Mouse (Mus musculus) liver, embryonic 11.5 days (tissue): ENCODE results near the gene Sipa1l1. TPM values are rescaled to one million over a fixed set of nuclear protein-coding genes. Genes with fewer than 3 reads are reported as not detected.

Experiments
- ATAC-seq: fragments of 200-750 bp; cut with Nextera tagmentation; replicated peaks from 2 replicates; pipeline ENCODE4 v1.8.0; 2017; ENCODE audit warnings: moderate number of reproducible peaks, mild to moderate bottlenecking, moderate TSS enrichment, moderate library complexity; ENCODE audit not compliant: low FRiP score
- DNase-seq: peaks from one replicate; pipeline ENCODE4 v3.0.0-alpha.2; 2017; ENCODE audit warnings: low spot score
- H3K27ac ChIP-seq: fragments of 300-500 bp; sonication (generic); 2 replicates; pipeline ENCODE4 v1.5.1; 2014; ENCODE audit warnings: mild to moderate bottlenecking, low read depth, low read length, control low read depth
- H3K27me3 ChIP-seq: fragments of 300-500 bp; sonication (generic); replicated peaks from 2 replicates; pipeline ENCODE4 v1.6.1; 2014; ENCODE audit warnings: low read length, mixed read lengths; ENCODE audit not compliant: control insufficient read depth, insufficient read depth
- H3K36me3 ChIP-seq: fragments of 300-500 bp; sonication (generic); 2 replicates; pipeline ENCODE4 v1.6.1; 2014; ENCODE audit warnings: mild to moderate bottlenecking, low read length, moderate library complexity, mixed read lengths; ENCODE audit not compliant: control insufficient read depth, insufficient read depth
- H3K4me1 ChIP-seq: fragments of 300-500 bp; sonication (generic); replicated peaks from 2 replicates; pipeline ENCODE4 v1.6.1; 2014; ENCODE audit warnings: low read length, mixed read lengths; ENCODE audit not compliant: control insufficient read depth, insufficient read depth
- H3K4me2 ChIP-seq: fragments of 300-500 bp; sonication (generic); 2 replicates; pipeline ENCODE4 v1.6.1; 2014; ENCODE audit warnings: mild to moderate bottlenecking, control low read depth, moderate library complexity
- H3K4me3 ChIP-seq: fragments of 300-500 bp; sonication (generic); 2 replicates; pipeline ENCODE4 v1.5.1; 2014; ENCODE audit warnings: low read depth, low read length, control low read depth
- H3K9ac ChIP-seq: fragments of 300-500 bp; sonication (generic); 2 replicates; pipeline ENCODE4 v1.6.1; 2014; ENCODE audit warnings: low read depth, low read length, control low read depth
- H3K9me3 ChIP-seq: fragments of 300-500 bp; sonication (generic); 2 replicates; pipeline ENCODE4 v1.6.1; 2016; ENCODE audit warnings: low read length, inconsistent platforms, mixed read lengths; ENCODE audit not compliant: control insufficient read depth
- WGBS: fragments of 180-500 bp; shearing (Covaris S2); extraction: QIAGEN DNeasy Blood & Tissue Kit; methylation state at CpG from one replicate; pipeline ENCODE4 v1.1.7; 2014; 5-methylcytosine and 5-hydroxymethylcytosine counted together
- polyA plus RNA-seq: library from polyadenylated mRNA; unstranded; fragments of >200 nt; fragmentation: Nextera tagmentation; extraction: Ambion mirVana; gene quantifications from 2 replicates; pipeline ENCODE4 v1.2.1, GENCODE M21; 2014

The Sipa1l1 gene
- polyA plus RNA-seq, 1 experiment from 2014 or later: 21.1 TPM

GRCm38 (mm10) chr12:82341181-82341580 lies 172.1 kb downstream of the Sipa1l1 start:
- H3K9ac ChIP-seq: no peak overlapping the region
- WGBS: 92% methylated on average over 8 of the region's 8 CpGs
- peaks cover 4% of the 10 kb centered on the region; the same call in 1 of the 2 replicates for H3K4me1 ChIP-seq
- peaks cover 2% of the 10 kb centered on the region; the same call in 1 of the 2 replicates for H3K36me3 ChIP-seq
- H3K27me3 ChIP-seq: no peaks in the 10 kb centered on the region
- no peak for ATAC-seq
- H3K27ac ChIP-seq: no peak overlapping the region
- H3K4me3 ChIP-seq: no peak overlapping the region
- DNase-seq: no peak
- no peaks in the 10 kb centered on the region for H3K9me3 ChIP-seq
- H3K4me2 ChIP-seq: no peak overlapping the region

DNA sequence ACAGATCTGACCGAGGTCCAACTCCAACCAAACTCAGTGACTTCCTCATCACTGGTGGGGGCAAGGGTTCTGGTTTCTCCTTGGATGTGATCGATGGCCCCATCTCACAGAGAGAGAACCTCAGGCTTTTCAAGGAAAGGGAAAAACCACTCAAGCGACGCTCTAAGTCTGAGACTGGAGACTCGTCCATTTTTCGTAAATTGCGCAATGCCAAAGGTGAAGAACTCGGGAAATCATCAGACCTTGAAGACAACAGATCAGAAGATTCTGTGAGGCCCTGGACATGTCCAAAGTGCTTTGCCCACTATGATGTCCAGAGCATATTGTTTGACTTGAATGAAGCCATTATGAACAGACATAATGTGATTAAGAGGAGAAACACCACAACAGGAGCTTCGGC lies 172.6 kb downstream of the Sipa1l1 start:
- Histone ChIP-seq H3K9me3 (no peaks in the 10 kb centered on the region), H3K27ac (no peak overlapping the region), H3K4me2 (no peak overlapping the region), H3K9ac (no peak overlapping the region), H3K36me3 (peaks cover 2% of the 10 kb centered on the region; the same call in 1 of the 2 replicates), H3K4me3 (no peak overlapping the region), H3K4me1 (peaks cover 4% of the 10 kb centered on the region; the same call in 1 of the 2 replicates), H3K27me3 (no peaks in the 10 kb centered on the region)
- ATAC-seq: no peak
- no peak for DNase-seq
- WGBS: 92% methylated on average over 9 of the region's 9 CpGs

DNA sequence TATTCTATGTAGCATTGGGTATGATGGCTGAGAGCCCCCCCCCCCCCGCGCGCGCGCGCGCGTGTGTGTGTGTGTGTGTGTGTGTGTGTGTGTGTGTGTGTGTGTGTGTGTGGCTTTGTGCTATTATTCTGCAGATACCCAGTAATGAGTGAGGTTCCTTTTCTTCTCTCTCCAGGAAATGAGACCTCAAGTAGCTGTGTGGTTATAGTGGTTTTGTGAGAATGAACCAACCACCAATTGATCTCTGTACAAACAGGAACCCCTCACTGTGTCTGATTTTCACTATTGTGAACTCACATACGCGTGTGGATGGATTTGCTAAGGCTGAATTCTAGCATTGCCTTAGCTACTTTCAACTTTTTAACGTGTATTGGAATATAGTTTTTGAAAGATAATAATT lies 181.0 kb downstream of the Sipa1l1 start:
- DNase-seq (no peak), ATAC-seq (no peak)
- Histone ChIP-seq H3K9ac (no peak overlapping the region), H3K27ac (no peak overlapping the region), H3K4me3 (no peak overlapping the region), H3K4me1 (peaks cover 13% of the 10 kb centered on the region), H3K36me3 (no peaks in the 10 kb centered on the region), H3K4me2 (no peak overlapping the region), H3K27me3 (no peaks in the 10 kb centered on the region), H3K9me3 (no peaks in the 10 kb centered on the region)
- WGBS: 84% methylated on average over 11 of the region's 11 CpGs

DNA sequence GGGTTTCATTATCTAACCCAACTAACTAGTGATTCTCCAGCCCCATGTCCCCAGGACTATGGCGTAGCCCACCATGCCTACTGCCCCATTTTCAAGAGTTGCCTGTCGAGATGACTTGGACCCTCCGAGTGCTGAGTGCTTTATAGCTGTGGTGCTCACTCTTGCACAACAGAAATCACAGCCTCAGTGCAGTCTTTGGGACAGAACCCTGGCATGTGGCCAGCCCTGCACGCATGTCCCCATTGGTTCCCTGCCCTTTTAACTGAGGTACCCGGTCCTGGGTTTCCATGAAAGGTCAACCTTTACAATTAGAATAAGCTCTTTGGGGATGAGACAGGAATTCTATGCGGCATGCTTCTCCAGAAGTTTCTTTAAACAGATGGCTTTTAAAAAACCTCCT lies 181.8 kb downstream of the Sipa1l1 start:
- H3K4me2 ChIP-seq: no peak overlapping the region
- H3K27ac ChIP-seq: no peak overlapping the region
- 77% methylated on average over 6 of the region's 6 CpGs for WGBS
- no peaks in the 10 kb centered on the region for H3K36me3 ChIP-seq
- H3K9ac ChIP-seq: no peak overlapping the region
- H3K9me3 ChIP-seq: no peaks in the 10 kb centered on the region
- H3K27me3 ChIP-seq: no peaks in the 10 kb centered on the region
- DNase-seq: no peak
- H3K4me1 ChIP-seq: peaks cover 20% of the 10 kb centered on the region
- ATAC-seq: no peak
- no peak overlapping the region for H3K4me3 ChIP-seq

- peaks cover 20% of the 10 kb centered on the region for H3K4me1 ChIP-seq
- 0 out of 2 replicates have a peak, but pooled peaks cover 4% of the 10 kb centered on the region for H3K36me3 ChIP-seq
- H3K4me2 ChIP-seq: no peak overlapping the region
- no peak overlapping the region for H3K4me3 ChIP-seq
- no peaks in the 10 kb centered on the region for H3K27me3 ChIP-seq
- no peak overlapping the region for H3K9ac ChIP-seq
- 53% methylated on average over 2 of the region's 2 CpGs for WGBS
- ATAC-seq (0 out of 2 replicates have a peak, but pooled peaks have one; percentile 18), DNase-seq (no peak)
- no peak overlapping the region for H3K27ac ChIP-seq
- H3K9me3 ChIP-seq: no peaks in the 10 kb centered on the region
These were observed 184.5 kb downstream of the Sipa1l1 start for GRCm38 (mm10) chr12:82353660-82354059.

DNA sequence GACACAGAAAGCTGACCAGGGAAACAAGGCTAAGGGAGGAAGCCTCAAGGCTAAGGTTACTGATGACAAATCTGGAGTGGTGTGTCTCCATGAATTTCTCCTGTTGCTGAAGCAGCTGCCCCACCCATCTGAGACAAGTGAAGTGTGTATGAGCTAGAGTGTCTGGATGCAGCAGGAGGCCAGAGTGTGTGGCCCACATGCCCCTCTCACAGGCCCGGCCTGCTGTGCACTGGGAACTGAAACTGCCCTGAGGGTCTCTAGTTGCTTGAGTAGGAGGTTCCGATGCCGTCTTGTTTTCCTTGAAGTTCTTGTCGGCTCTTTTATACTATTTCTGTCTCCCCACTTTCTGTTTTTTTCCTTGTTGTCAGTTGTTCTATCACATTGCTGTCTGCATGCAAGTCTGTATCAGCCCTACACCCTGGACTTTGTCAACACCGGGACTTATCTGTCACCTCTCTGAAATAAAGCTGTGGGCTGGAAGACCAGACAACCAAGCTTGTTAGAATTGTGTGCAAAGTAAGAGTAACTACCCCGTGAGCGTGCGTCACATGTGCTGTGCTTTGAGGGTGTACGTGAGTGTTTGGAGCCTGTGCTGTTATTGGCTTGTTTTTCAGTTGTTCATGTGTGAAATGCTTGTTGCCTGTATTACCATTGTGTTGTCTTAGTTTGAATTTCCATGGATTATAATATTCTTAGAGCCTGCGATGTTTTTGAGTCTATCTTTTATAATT lies 186.5 kb downstream of the Sipa1l1 start:
- ATAC-seq: no peak

DNA sequence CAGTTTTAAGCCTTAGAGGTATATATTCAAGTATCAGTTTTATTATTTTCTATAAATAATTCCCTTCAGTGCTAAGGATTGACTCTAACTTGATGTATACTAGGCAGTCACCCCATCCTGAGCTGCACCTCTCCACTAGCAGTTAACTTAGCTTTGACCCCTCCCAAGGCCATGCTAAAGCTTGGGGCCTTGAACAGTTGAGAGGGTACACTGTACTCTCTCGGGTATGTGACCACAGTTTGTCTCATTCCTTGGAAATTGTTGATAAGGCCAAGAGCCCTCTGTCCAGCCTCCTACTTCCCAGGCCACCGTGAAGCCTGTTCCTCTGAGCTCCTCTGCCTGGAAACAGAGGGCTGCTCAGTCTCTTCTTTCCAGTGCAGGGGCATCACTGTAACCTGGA lies 187.4 kb downstream of the Sipa1l1 start:
- ATAC-seq (no peak), DNase-seq (no peak)
- Histone ChIP-seq H3K9me3 (no peaks in the 10 kb centered on the region), H3K4me1 (peaks cover 18% of the 10 kb centered on the region), H3K27ac (no peak overlapping the region), H3K4me2 (no peak overlapping the region), H3K9ac (no peak overlapping the region), H3K4me3 (no peak overlapping the region), H3K27me3 (no peaks in the 10 kb centered on the region), H3K36me3 (0 out of 2 replicates have a peak, but pooled peaks cover 4% of the 10 kb centered on the region)
- 49% methylated on average over 2 of the region's 2 CpGs for WGBS

More for the DNA sequence above, 186.5 kb downstream of the Sipa1l1 start:
- Histone ChIP-seq H3K9ac (no peak overlapping the region), H3K4me3 (no peak overlapping the region), H3K27me3 (no peaks in the 10 kb centered on the region), H3K36me3 (0 out of 2 replicates have a peak, but pooled peaks cover 4% of the 10 kb centered on the region), H3K4me1 (peaks cover 20% of the 10 kb centered on the region), H3K9me3 (no peaks in the 10 kb centered on the region), H3K27ac (no peak overlapping the region), H3K4me2 (no peak overlapping the region)
- WGBS: 75% methylated on average over 10 of the region's 10 CpGs
- no peak for DNase-seq

GRCm38 (mm10) chr12:82357431-82357830 lies 188.3 kb downstream of the Sipa1l1 start:
- Histone ChIP-seq H3K9ac (no peak overlapping the region), H3K36me3 (0 out of 2 replicates have a peak, but pooled peaks cover 4% of the 10 kb centered on the region), H3K27ac (no peak overlapping the region), H3K9me3 (no peaks in the 10 kb centered on the region), H3K4me3 (no peak overlapping the region), H3K4me1 (peaks cover 17% of the 10 kb centered on the region), H3K4me2 (no peak overlapping the region), H3K27me3 (no peaks in the 10 kb centered on the region)
- DNase-seq: no peak
- no peak for ATAC-seq
- 88% methylated on average over 5 of the region's 5 CpGs for WGBS

- Histone ChIP-seq H3K4me2 (no peak overlapping the region), H3K36me3 (0 out of 2 replicates have a peak, but pooled peaks cover 6% of the 10 kb centered on the region), H3K27ac (no peak overlapping the region), H3K4me3 (no peak overlapping the region), H3K4me1 (no peaks in the 10 kb centered on the region; the same call in 1 of the 2 replicates), H3K9ac (no peak overlapping the region), H3K9me3 (no peaks in the 10 kb centered on the region), H3K27me3 (no peaks in the 10 kb centered on the region)
- DNase-seq (no peak), ATAC-seq (no peak)
- WGBS: 90% methylated on average over 9 of the region's 9 CpGs
These were observed 193.7 kb downstream of the Sipa1l1 start for GRCm38 (mm10) chr12:82362796-82363195.
